Mouse (Mus musculus) cerebellum, adult 2 months (tissue): ENCODE data around the gene Smchd1. TPM values are rescaled to one million over a fixed set of nuclear protein-coding genes. Genes with fewer than 3 reads are reported as not detected.

Experiments
- DNase-seq, 2 experiments: peaks; one replicate each; pipeline ENCODE4 v3.0.0; 2021
- H3K27ac ChIP-seq: fragments of 200-500 bp; 2 replicates; pipeline ENCODE4 v1.5.1; 2012; ENCODE audit warnings: low read length, control low read depth, inconsistent platforms; ENCODE audit not compliant: insufficient read depth
- H3K27me3 ChIP-seq: fragments of 200-500 bp; 2 replicates; pipeline ENCODE4 v1.6.1; 2012; ENCODE audit warnings: inconsistent platforms, mild to moderate bottlenecking, low read length, moderate library complexity; ENCODE audit not compliant: control insufficient read depth, insufficient read depth
- H3K4me1 ChIP-seq: fragments of 200-500 bp; 2 replicates; pipeline ENCODE4 v1.6.1; 2011; ENCODE audit warnings: low read length; ENCODE audit not compliant: control insufficient read depth, insufficient read depth
- H3K4me3 ChIP-seq: fragments of 200-500 bp; replicated peaks from 2 replicates; pipeline ENCODE3; 2011; ENCODE audit warnings: mild to moderate bottlenecking, low read depth, low read length, control low read depth; ENCODE audit not compliant: insufficient read depth
- CTCF ChIP-seq: fragments of 200-500 bp; IDR thresholded peaks from 2 replicates; pipeline ENCODE4 v1.5.1; 2011; ENCODE audit warnings: low read depth, mild to moderate bottlenecking, control low read depth, low read length, moderate library complexity, borderline replicate concordance; ENCODE audit not compliant: insufficient read depth
- POLR2A ChIP-seq: fragments of 200-500 bp; IDR thresholded peaks from 2 replicates; pipeline ENCODE4 v1.6.1; 2011; ENCODE audit warnings: low read length, control low read depth, borderline replicate concordance; ENCODE audit not compliant: insufficient read depth
- WGBS: fragments of 180-500 bp; shearing (Covaris S2); methylation state at CpG from one replicate; pipeline ENCODE4 v1.1.7; 2018; 5-methylcytosine and 5-hydroxymethylcytosine counted together
- polyA plus RNA-seq: library from polyadenylated mRNA; depleted of rRNA; stranded (reverse); fragments of >200 nt; gene quantifications from 2 replicates; pipeline ENCODE4 v1.2.3, GENCODE M21; 2012

The Smchd1 gene
- polyA plus RNA-seq, 1 experiment = 24.6 TPM

DNA sequence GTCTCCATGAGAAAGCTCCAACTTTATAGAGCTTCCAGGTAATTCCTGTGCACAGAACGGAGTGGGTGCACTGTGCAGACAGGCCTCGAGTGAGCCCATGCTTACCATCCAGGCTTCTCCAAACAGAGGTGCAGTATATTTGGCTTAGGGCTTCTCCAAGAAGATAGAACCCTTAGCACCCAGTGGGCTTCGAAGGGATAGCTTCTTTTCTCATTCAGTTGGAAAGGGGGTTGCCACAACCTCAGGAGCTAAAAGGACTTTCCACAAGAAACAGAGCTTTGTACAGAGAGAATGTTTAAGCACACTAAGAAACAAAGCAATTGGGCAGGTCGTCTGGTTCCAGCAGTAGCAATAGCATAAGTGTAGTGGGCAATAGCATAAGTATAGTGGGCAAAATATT is 160.8 kb downstream of the Smchd1 start:
- DNase-seq = no peak
- Histone ChIP-seq H3K4me1 (0 out of 2 replicates have a peak, but pooled peaks cover 2% of the 10 kb centered on the region), H3K27ac (no peak overlapping the region), H3K4me3 (no peak overlapping the region), H3K27me3 (peaks cover 6% of the 10 kb centered on the region; the same call in 1 of the 2 replicates)
- TF ChIP-seq CTCF (no peak), POLR2A (no peak)
- 77% methylated on average over 4 of the region's 4 CpGs for WGBS

DNA sequence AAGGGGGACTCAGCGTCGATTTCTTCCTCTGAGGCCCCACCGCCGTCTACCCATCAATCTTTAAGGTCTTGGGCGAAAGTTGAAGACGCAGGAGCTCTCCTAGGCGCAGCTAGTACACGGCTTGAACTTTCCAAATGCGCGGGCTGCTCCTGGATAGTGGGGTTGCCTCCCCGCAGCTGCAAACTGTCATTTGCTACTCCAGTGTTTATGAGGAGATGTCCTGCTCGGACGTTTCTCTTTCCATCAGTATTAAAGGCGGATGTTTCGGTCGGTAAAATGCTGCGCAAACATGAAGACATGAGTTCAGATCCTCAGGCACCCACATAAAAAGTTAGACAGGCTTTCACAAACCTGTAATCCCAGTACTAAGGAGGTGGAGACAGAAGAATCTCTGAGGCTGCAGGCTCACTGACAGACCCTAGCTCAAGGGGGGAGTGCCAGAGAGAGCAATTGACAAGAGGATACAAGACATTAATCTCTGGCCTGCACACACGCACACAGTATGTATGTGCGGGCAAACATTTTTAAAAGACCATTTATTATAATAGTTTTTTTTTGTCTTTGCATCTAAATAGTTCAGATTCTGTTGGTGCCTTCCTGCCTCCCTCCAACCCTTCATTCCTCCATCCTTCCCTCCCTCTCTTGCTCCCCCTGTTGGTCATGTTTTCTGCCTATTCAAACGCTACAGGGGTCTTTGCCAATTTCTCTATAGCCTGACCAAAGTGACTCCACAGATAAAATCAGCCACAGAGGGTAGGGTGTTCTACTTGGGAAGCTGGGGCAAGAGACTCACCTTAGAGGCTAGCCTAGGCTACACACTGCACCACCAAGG is 163.6 kb downstream of the Smchd1 start, which contains the start of gene Emilin2:
TSS of gene Emilin2 (minus strand) at position 639 of the 832 bp plus-strand sequence.
- peaks cover 6% of the 10 kb centered on the region; the same call in 1 of the 2 replicates for H3K27me3 ChIP-seq
- TF ChIP-seq CTCF (no peak), POLR2A (no peak)
- 0 out of 2 replicates have a peak, but pooled peaks cover 2% of the 10 kb centered on the region for H3K4me1 ChIP-seq
- H3K27ac ChIP-seq = no peak within 1 kb of the TSS
- 13% methylated on average over 20 of the region's 20 CpGs for whole genome bisulfite sequencing
- peak within 1 kb of the TSS; percentile 29 for H3K4me3 ChIP-seq
- DNase-seq = no peak

DNA sequence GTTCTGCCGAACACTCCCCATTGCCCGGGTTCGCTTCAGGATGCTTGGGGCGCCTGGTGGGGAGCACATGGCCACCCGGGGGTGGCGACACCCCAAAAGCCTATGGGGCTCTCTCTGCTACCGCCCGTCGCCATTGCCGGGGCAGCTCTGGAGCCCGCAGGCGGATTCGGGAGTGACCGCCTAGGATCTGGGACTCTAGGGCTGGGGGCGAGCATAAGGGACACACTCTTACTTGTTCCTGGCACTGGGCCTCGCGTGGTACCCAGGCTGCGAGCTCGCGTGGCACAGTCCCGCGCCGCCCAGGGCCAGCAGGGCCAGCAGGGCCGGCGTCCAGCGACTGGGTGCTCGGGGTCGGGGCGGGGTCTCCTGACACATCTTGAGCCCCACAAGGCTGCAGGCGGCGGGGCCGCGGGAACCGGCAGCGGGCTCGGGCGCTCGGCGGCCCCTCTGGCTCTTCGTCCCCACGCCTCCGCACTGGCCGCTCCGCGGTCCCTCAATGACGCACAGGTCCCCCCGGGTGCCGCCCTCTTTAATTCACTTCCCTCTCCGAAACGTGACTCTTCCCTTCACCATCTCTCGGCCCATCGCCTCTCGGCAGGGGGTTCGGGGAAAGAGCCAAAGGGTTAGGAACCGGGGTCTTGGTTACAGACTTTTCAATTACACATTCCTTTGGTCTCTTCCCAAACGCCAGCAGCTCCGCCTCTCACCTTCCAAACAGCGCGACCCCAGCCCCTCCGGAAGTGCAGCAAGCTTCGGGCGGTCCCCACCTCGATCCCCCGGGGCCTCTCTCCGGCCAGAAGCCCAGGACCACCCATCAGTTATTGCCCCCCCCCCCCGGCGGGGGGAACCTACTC is 164.4 kb downstream of the Smchd1 start:
- Histone ChIP-seq H3K4me1 (0 out of 2 replicates have a peak, but pooled peaks cover 2% of the 10 kb centered on the region), H3K27me3 (peaks cover 6% of the 10 kb centered on the region; the same call in 1 of the 2 replicates), H3K27ac (no peak overlapping the region), H3K4me3 (peak overlapping the region; percentile 29)
- under 1% methylated on average over 60 of the region's 67 CpGs for WGBS
- no peak for DNase-seq
- TF ChIP-seq POLR2A (no peak), CTCF (no peak)

DNA sequence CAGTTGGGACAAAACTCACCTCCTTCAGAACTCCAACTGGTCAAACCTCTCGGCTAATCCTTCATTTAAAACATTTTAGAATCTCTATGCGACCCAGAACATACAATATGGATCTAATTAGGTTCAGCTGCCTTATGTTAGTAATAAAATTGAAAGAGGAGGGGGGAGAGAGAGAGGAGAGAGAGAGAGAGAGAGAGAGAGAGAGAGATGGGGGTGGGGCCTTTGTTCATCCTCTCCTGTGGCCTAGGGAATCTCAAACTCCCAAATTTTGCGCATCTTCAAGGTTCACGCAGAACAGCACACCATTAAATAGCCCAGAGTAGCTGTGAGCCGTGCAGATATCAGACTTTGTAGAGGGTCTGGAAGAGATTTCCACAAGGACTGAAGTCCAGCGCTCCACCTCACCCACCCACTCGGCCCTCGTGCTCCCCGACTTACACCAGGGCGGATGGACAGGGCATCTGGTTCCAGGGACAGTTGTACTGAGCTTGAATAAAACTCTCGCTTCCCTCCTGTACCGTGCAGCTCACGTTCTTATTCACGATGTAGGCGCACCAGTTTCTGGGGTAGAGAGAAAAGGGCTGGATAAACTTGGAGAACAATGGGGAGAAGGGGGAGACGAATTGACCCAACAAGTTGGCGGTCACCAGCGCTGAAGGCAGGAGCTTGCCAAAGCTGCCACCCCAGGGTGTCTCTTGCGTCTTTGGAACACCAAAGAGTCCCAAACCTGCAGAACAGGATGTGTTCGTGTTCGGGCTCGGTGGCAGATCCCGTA is 165.2 kb downstream of the Smchd1 start:
- no peak for DNase-seq
- 10% methylated on average over 23 of the region's 23 CpGs for WGBS
- H3K27me3 ChIP-seq = peaks cover 6% of the 10 kb centered on the region; the same call in 1 of the 2 replicates
- 0 out of 2 replicates have a peak, but pooled peaks cover 2% of the 10 kb centered on the region for H3K4me1 ChIP-seq
- no peak overlapping the region for H3K27ac ChIP-seq
- TF ChIP-seq CTCF (no peak), POLR2A (no peak)
- peak overlapping the region; percentile 21 for H3K4me3 ChIP-seq

DNA sequence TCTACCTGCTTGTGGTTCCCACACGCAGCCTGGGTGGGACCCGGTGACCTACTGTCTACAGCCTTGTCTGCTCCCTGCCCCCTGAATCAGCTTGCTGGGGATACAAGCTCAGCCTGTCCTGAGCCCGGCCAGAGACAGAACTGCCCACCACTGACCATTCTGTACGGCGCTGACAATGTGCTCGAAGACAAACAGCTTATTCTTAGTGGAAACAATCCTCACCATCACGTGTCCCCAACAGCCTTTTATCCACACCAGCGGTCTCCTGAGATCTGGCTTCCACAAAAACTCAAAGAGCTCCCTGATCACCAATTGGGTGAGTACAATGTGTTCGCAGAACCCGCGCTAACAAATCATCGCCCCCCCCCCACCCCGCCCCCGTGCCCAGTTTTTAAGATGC is 166.0 kb downstream of the Smchd1 start:
- 24% methylated on average over 14 of the region's 14 CpGs for WGBS
- DNase-seq = no peak

DNA sequence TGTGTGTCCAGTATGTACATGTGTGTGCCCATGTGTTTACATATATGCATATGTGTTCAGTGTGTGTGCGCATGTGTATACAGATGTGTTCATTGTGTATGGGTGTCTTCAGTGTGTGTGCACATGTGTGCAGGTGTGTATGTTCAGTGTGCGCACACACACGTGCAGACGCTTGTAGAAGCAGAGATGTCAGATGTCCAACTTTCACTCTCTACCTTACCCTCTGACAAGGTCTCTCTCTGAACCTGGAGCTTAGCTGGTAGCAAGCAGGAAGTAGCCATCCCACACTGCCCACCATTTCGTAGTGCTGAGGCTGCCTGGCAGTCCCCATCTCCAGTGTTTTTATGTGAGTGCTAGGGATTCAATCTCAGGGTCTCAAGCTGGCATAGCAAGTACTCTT is 166.8 kb downstream of the Smchd1 start:
- H3K27ac ChIP-seq = no peak overlapping the region
- H3K4me3 ChIP-seq = no peak overlapping the region
- WGBS = 93% methylated on average over 5 of the region's 5 CpGs
- 0 out of 2 replicates have a peak, but pooled peaks cover 2% of the 10 kb centered on the region for H3K4me1 ChIP-seq
- no peak for DNase-seq
- peaks cover 6% of the 10 kb centered on the region; the same call in 1 of the 2 replicates for H3K27me3 ChIP-seq
- TF ChIP-seq POLR2A = no peak

More for the DNA sequence above, 166.0 kb downstream of the Smchd1 start:
- H3K4me3 ChIP-seq = no peak overlapping the region
- H3K27ac ChIP-seq = no peak overlapping the region
- peaks cover 6% of the 10 kb centered on the region; the same call in 1 of the 2 replicates for H3K27me3 ChIP-seq
- 0 out of 2 replicates have a peak, but pooled peaks cover 2% of the 10 kb centered on the region for H3K4me1 ChIP-seq
- TF ChIP-seq CTCF = no peak
- TF ChIP-seq POLR2A = no peak
